Mouse (Mus musculus) spleen, adult 18-20 months (tissue): Measurements from ENCODE around the gene Six3.

Experiments
- DNase-seq, 2 experiments: peaks; one replicate each; pipeline ENCODE4 v3.0.0; 2022; ENCODE audit warnings: mixed read lengths in 2 of 2

Gene Six3

DNA sequence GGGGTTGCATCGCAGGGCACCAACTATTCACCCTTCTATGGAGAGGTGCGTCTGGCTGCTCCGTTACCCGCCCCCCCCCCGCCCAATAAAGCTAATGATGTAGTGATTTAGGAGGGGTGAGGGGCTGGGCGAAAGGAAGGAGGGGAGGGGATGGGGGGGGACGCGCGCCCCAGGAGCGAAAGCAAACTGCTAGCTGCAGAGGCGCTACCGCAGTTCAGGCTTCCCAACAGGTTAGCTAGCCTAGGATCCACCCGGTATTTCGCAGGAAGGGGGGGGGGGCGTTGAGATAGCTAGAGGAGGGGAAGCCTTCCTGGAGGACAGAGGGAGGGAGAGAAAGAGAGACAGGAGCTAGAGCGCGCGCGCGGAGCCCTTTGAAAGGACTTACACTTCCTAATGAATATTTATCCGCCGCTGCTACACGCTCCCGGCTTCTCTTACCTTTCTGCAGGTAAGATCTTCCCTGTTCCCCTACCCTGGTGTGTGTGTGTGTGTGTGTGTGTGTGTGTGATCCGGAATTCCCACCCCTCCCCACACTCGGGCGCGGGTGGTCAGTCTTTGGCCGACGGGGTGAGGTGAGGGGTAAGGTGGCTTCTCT is at the start of gene Six3:
Gene Six3, plus strand, starts transcription at position 343 of the 595 bp plus-strand sequence.
- no peak for DNase-seq

DNA sequence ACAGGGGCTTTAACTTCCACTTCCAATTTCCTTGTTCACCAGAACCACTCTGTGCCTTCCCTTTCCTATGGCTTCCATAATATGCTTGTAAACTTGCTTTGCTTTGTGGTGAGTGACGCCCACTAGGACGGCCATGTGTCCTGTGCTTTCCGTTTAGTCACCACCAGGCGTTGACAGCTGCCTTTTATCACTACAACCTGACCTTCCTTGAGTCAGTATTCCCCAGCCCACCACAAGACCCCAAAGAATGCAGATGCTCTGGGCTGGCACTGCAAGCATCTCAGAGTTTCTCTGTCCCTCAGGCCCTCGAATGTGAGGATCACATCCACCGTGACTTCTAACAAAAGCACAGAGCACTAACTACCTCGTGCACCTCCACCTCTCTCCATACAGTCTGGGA is 49.3 kb upstream of the Six3 start:
- DNase-seq = no peak

DNA sequence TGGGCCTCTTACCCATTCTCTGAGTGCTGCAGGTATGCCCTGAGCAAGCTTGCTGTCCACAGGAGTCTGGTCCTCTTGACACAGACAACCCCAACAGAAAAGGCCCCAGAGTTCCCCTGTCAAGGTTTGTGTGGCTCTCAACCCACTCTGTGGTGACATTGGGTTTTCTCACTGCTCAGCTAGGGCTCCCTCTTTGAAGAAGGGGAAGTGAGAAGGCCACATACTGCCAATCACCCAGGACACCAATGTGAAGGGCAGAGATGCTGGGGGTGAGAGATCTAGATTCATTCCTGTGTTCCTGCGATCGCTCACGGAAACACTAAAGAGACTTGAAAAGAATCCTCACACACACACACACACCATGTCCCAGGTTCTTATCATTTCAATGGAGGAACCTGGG is 39.4 kb upstream of the Six3 start:
- DNase-seq = no peak

DNA sequence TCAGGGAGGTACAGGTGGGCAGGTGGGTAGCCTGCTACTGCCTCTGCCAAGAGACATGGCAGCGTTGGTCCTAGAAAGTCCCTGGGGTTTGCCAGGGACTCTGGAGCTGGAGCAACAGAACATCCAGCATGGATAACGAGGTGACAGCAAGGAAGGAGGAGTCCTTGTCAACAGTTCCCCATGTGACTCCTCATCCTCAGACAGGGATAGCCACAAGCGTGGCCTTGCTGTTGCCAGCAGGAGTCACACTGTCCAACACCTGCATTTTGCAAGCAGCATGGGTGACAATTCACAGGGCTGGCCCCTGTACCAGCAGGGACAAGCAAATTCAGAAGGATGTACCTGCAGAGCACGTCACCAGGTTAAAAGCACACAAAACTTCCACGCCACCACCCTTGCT is 35.1 kb upstream of the Six3 start:
- no peak for DNase-seq

DNA sequence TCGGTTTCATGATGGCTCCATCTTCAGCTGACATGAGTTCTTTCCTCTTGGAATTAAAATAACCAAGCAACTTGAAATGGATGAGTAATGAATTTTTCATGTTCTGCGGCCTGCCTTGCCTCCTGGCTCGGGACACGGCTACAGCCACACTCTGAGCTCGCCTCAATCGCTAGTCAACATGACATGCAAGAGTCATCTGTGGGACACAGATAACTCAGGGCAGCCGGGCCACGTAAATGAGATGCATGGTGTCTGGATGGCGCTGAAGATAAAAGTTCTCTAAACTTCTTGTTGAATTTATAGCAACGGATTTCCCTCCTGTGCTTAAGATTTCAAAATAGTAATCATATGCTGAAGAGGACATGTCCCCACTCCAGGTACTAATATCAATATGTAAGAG is 34.1 kb upstream of the Six3 start:
- no peak for DNase-seq

DNA sequence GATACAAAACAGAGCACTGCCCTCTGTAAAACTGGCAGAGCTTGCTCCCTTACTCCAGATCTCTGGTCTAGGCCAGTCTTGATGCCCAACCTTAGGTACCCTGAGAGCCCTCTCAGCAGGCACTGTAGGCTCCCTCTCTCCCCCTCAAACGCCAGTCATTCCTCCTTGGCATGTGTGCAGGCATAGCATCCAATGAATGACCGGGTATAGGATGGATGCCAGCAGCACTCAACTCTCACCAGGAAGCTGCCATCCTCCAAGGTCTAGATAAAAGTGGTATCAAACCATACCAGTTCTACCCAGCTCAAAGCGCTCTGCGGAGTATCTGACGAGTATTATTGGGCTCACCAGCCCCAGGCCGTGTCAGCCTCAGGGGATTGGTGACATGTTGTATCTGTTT is 33.2 kb upstream of the Six3 start:
- no peak for DNase-seq

DNA sequence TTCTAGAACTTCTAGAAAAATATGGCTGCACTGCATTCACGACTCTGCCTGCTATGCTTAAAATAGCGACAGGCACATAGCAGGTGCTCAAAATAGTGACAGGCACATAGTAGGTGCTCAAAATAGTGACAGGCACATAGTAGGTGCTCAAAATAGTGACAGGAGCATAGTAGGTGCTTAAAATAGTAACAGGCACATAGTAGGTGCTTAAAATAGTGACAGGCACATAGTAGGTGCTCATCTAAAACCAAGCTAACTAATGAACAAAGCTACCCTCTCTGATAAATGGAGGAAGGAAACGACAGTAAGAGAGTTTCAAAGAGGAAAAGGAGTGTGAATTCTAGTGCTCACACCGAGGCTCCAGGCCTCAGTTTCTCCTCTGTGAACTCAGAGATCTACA is 29.2 kb upstream of the Six3 start:
- no peak for DNase-seq

DNA sequence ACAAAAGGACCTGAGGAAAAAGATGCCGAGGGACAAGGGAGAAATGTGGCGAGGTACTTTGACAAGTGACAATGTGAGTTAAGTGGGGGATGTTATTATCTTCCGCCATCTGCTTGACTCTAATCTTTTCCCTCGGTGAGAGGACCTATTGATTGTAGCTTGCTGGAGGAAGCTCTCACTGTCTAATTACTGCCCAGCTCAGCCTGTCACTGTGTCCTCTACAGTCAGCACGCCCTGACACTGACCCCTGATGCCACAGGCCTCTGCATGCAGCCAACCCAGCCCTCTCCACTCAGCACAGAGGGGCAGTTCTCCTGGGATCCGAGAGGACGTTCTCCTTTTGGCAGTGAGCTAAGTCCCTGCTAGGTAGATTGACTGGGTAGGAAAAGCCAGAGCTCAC is 28.8 kb upstream of the Six3 start:
- no peak for DNase-seq

DNA sequence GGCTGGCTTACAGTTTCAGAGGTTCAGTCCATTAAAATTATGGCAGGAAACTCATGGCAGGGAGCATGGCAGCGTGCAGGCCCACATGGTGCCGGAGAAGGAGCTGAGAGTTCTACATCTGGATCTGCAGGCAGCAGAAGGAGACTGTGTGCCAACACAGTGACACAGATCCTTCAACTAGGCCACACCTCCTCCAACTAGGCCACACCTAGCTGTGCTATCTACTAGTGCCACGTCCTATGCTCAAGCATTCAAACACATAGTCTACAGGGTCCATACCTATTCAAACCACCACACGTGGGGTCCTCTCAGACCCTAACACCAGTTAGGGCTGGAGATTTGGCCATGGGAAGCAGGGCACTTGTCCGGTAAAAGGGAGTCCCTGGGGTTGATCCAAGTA is 27.6 kb upstream of the Six3 start:
- DNase-seq = no peak

DNA sequence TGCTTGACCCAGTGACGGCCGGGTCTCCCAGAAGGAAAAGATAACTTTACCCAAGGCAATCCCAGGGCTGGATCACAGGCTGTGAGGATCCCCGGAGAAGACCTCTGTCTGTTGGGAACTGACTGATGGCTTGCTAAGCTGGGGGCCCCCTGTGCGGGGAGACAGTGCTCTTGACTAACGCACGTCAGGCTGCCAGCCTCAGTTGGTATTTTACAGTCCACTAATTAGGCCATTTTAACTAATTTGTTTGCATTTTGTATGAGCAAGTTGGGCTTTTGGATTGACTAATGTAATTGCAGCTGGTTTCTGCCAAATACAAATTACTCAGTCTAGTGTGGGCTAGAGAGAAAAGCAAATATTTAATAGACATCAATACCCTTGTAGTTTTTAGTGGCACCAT is 21.4 kb upstream of the Six3 start:
- no peak for DNase-seq

DNA sequence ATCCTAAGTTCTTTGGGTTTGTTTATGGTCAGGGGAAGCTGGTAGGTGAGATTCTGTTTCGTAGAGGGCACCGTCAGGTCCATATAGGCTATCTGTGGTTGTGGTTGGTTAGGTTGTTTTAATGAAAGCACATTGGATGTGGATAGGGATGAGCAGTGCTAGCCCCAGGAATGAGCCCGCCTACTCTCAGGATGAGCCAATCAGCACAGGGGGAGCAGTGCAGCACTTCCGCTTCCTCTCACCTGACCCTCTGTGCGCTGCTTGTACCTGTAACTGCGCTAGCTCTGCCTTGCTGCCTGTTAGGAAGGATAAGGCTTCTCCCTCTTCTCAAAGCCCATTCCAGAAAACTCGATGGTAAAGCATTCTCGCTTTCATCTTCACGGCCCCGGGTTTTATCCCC is 17.6 kb upstream of the Six3 start:
- DNase-seq = no peak

DNA sequence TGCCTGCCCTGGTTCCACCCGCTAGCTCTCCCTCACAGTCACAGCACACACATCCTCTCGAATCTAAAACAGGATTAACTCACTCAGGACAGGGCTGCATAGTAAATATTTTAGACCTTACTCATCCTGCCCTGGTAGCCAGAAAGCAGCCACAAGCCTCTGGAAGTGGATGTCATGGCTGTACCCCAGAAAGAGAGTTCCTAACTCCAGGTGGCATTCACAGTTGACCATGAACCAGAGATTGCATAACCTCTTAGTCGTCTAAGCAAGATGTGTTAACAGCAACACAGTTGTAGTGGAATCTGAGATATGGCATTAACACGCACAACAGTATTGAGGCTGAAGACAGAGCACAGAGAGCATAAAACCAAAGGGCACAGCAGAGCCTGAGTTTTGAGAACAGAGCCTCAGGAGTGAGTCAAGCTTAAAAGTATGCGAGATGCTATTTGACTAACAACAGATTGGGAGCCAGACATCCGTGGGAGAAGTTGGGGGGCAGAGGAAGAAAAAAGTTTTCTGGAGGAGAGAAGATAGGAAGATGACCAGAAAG is 17.0 kb upstream of the Six3 start:
- no peak for DNase-seq

DNA sequence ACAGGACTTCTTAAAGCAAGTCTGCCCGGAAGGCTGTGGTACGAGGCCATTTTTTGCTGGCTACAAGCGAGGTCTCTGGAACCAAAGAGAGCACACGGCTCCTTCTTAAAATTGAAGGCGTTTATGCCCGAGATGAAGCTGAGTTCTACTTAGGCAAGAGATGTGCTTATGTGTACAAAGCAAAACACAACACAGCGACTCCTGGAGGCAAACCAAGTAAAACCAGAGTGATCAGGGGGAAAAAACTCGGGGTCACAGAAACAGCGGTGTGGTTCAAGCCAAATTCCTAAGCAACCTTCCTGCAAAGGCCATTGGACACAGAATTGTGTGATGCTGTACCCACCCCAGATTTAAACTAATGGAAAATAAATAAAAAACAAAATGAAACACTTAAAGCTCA is 13.9 kb upstream of the Six3 start:
- DNase-seq = no peak

DNA sequence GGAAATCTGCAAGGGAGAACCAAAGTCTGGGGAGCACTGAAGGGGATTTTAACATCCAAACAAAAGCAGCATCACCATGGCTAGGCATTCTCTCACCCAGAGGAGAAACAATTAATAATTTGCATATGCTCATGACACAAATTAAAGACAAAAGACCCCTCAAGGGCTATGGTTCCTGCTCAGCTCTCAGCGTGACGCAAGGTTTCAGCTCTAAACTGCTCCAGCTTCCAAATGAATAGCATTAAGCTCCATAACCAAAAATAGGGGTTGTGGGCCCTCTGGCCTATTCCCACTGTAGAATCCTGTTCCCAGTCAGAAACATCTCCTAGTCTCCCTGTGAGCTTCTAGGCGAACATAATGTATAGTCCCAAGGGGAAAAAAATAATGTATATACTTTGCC is 6.9 kb upstream of the Six3 start:
- no peak for DNase-seq

DNA sequence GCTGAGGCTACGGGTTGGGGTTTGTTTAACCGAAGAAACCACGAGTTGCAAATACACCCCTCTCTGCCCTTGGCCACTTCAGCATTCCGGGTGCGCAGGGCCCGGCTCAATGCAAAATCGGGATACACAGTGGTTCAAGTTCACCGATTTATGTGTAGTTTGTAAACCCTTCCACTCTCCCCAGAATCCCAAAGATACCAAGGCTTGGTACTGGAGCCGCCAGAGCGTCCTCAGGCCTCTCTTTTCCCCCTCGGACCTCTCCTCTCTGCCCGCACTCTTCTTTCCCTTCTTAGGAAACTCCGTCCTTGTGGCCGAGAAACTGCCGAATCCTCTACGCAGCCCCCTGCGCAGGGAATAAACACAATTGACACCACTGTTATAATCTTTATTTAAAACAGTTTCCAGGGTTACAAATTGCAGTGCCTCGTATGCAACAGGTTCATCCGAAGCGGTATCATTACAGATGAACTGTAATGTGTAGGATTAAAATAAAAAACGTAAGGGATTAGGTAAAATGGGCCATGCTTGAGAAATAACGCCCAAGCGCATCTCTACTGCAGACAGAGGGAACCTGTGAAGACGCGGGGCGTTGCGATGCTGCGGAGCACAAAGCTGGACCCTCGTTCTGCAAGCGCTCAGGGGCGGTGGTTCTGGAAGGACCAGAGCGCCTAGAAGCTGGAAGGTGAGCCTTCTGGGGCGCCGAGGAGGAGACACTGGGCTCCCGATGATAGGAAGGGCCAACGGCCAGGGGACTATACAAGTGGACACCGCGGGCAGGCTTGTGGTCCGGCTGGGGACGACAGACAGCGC is 5.6 kb upstream of the Six3 start:
- DNase-seq = no peak

DNA sequence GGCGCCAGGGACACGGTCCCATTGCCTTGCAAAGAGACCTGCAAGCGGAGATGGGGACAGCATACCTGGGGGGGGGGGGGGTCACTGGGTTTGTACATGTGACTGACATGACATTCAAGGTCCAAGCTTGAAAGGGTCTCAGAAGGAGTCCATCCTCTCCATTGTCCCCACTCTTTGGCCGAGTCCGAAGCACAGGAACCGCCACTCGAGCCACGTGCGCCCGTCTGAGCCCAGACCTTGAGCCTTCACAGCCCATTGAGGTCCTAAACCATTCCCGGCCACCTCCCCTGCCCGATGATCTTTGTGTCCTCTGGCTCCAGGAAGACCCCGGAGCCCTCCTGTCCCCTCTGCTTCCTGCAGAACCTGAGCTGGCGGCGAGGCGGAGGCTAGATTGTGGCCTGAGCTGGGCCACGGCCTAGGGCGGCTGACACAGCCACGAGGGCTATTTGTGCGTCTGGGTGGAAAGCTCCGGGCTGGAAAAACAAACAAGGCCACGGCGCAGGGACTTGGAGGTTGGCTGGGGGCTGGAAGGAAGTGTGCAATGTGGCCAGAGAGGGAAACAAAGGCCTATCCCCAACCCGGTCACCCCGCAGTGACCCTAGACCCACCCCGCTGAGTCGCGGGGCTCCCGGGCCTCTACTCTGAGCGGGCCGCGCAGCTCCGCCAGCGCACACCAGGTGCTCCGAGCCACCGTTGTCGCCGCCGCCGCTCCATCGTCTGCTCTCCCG is 4.9 kb upstream of the Six3 start:
- no peak for DNase-seq

DNA sequence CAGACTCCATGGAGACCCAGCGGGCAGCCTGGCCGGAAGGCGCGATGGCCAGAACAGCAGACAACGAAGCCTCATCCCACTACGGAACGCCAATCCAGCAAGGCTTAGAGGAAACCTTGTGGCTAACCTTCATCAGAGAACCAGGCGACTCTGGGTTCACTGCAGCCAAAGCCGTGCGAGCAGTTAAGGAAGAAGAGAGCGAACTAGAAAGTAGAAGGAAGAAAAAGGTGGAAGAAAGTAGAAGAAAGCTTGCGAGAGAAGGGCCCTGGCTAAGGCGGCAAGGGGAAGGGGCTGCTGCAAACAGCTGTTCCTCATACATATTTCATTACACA is 4.3 kb upstream of the Six3 start:
- no peak for DNase-seq

DNA sequence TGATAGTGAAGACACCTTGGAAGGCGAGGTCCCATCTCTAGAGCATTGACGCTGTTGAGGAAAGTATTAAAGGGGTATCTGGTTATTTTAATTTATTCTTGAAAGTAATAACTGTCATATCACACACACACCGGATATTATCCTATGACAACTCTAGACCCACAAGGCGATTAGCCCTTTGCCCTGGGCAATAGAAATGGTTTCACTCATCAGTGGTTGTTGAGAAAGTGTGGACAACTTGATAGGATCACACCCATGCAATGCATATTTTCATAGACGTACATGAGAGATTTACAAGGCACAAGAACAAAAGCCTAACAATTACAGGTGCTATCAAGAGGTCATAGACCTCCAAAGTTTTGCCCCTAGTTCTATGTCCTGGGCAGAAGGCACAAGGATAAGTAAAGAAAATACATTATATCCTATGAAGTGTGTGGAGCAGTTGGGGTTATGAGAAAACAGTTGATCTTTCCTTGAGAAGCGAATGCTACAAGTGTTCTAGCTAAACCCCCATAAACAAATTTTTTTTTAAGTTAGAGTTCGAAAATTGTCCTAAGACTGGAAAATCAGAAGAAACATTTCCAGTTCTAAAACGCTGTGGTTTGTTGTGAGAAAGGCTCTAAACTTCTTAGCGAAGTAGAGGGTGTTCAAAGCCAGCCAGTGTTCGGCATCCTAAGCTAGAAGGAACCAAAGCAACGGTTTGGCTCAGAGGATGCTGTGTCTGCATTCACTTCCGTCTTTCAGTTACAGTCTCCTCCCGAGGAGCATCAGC is 3.6 kb upstream of the Six3 start:
- no peak for DNase-seq

DNA sequence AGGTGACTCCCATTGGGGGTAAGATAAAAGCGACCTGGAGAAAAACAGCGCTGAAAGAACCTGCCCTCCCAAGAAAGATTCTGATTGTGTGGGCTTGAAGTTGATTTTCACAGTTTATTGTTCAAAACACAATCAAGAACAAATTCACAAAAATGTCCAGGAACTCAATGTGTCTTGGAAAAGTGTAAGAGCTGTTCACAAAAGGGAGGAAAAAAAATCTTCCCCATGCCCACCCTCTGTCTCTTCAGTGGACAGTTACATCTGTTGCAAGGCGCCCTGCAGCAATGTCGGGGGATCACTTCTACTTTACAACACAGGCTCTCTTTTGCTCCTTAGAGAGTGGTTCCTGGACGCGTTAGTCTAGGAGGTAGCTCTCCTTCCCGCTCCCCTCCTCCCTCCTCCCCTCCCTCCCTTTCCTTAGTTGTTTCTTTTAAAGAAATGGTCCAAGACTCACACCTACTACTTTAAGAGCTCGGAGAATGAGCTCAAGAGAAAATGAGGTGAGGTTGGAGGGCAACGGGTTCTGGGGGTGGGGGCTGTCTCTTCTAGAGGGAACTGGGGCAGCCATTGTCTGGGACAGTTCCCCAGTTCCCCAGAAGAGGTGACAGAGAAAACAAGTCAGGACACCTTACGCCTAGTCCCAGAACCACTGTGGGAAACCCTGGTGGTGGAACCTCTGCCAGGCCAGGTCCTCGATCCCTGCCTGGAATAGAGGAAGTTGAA is 2.9 kb upstream of the Six3 start:
- DNase-seq = no peak

DNA sequence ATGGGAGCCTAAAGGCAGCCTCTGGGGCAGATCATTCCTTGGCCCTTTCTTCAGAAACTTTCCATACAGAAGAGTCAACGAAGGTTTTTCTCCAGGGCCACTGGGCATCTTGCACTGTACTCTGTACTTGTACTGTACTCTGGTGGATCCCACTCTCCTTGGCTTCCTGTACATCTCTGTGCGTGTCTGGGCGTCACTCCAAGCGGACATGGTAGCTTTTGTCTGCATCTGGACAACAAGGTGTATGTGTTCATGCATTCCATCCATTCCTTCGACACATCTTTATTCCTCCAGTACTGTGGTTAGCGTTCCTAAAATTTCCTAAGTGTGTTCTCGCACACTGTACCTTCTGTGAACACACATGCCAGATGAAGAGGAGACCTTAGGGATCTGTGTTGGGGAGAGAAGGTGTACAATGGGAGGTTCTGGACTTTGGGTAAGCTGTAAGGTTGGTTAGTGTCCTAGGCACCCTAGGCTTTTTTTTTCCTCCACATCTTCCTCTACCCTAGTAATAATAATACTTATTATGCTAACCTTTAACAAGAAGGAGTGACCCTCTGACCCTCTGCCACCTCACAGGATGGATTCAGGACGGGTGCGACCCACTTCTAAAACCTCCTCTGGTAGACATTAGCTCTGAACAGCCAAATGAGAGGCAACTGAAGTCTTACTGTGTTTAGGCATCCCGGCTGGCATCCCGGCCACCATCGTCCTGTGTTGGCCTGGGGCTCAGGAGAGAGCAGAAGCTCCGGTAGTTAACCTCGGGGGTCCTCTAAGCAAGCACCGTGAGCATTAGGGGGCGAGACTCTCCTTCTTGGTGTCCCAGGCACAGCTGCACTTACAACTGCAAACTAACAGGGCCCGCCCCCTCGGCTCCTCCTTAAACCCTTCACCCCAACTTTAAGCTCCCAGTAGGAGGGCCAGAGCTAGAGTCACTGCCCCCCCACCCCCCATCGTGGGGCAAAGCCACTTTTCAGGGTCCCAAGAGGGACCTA is 1.6 kb upstream of the Six3 start:
- DNase-seq = no peak
